22 mouse cellular contexts compared by ENCODE assay signal in genomic region chr11:31780969-31781368, GRCm38 (mm10).
DNase-seq lines count a peak whose midpoint lies in the region; ATAC-seq lines count a peak whose summit lies in the region.
"Had no signal": no experiment of that assay in that cellular context is flagged by ENCODE, and none has a peak within 500 bp of the region (broad histone marks: within the 10 kb centered on the region; RNA-seq: fewer than 3 reads in every experiment).

No protein-coding gene starts in this region.

- no peak overlapping the region for H3K27ac ChIP-seq in heart, embryonic 12.5 days (ENCODE audit: poor library complexity, severe bottlenecking)
- H3K27ac ChIP-seq in liver, embryonic 13.5 days = peak overlapping the region; percentile 91
- H3K27ac ChIP-seq: embryonic facial prominence, embryonic 13.5 days; heart, adult 2 months; hindbrain, postnatal 0 days; limb, embryonic 10.5 days had no signal

- no peak overlapping the region for H3K4me3 ChIP-seq in heart, embryonic 12.5 days
- peak overlapping the region; percentile 53 for H3K4me3 ChIP-seq in erythroblast, embryonic 14.5 days (replicated peaks)
- H3K4me3 ChIP-seq in liver, embryonic 13.5 days (replicated peaks) = peak overlapping the region; percentile 8; the same call in 1 of the 2 replicates
- H3K4me3 ChIP-seq: embryonic facial prominence, embryonic 13.5 days; heart, adult 2 months; limb, embryonic 10.5 days; megakaryocyte, embryonic 14.5 days had no signal

- intact Hi-C loops in gastrocnemius, postnatal 14 days (cut with DNase I; ENCODE audit: low total_unique reads) = no loop called here

- no peak overlapping the region for H3K4me2 ChIP-seq in heart, embryonic 12.5 days
- H3K4me2 ChIP-seq in liver, embryonic 13.5 days = peak overlapping the region; percentile 45
- H3K4me2 ChIP-seq: embryonic facial prominence, embryonic 13.5 days had no signal

- no peaks in the 10 kb centered on the region for H3K27me3 ChIP-seq in heart, embryonic 12.5 days (replicated peaks)
- H3K27me3 ChIP-seq in erythroblast, embryonic 14.5 days (ENCODE audit: control insufficient read depth) = peaks cover 5% of the 10 kb centered on the region; the same call in 1 of the 2 replicates
- no peaks in the 10 kb centered on the region for H3K27me3 ChIP-seq in liver, embryonic 13.5 days
- H3K27me3 ChIP-seq: embryonic facial prominence, embryonic 13.5 days; megakaryocyte, embryonic 14.5 days had no signal

- WGBS in heart, embryonic 12.5 days = 80% methylated on average over 6 of the region's 6 CpGs
- 50% methylated on average over 6 of the region's 6 CpGs for WGBS in liver, embryonic 13.5 days (ENCODE audit: insufficient replicate concordance)

- H3K9me3 ChIP-seq in heart, embryonic 12.5 days (replicated peaks) = 0 out of 2 replicates have a peak, but pooled peaks cover 6% of the 10 kb centered on the region
- peaks cover 5% of the 10 kb centered on the region; the same call in 1 of the 2 replicates for H3K9me3 ChIP-seq in erythroblast, embryonic 14.5 days (ENCODE audit: control insufficient read depth, low read length)
- no peaks in the 10 kb centered on the region for H3K9me3 ChIP-seq in liver, embryonic 13.5 days (replicated peaks)
- H3K9me3 ChIP-seq: limb, embryonic 10.5 days had no signal

- peak; percentile 72 for ATAC-seq in heart, embryonic 12.5 days (ENCODE audit: insufficient number of reproducible peaks, low FRiP score)
- peak; percentile 100 for ATAC-seq in liver, embryonic 13.5 days (ENCODE audit: low read depth)
- ATAC-seq in megakaryocyte-erythroid progenitor cell, adult 5-6 weeks (replicated peaks; ENCODE audit: low FRiP score, low TSS enrichment, poor library complexity, severe bottlenecking) = peak; percentile 53; the same call in 1 of the 2 replicates
- ATAC-seq: forebrain, embryonic 16.5 days; hindbrain, postnatal 0 days had no signal

- no peak overlapping the region for H3K9ac ChIP-seq in heart, embryonic 12.5 days
- H3K9ac ChIP-seq in liver, embryonic 13.5 days = peak overlapping the region; percentile 41; the same call in 1 of the 2 replicates
- H3K9ac ChIP-seq: embryonic facial prominence, embryonic 13.5 days had no signal

- DNase-seq in heart, adult 8-10 months (ENCODE audit: low spot score) = no peak
- peak; percentile 71 for DNase-seq in liver, embryonic 13.5 days
- DNase-seq in frontal cortex, postnatal 25 days (ENCODE audit: low spot score in 2 of 2) = no peak
- no peak for DNase-seq in gastrocnemius, postnatal 14 days
- DNase-seq in heart, adult 11 months = no peak
- DNase-seq: gastrocnemius, postnatal 25 days; kidney, adult 2 months; kidney, postnatal 14 days; lung, postnatal 14 days; midbrain, embryonic 14.5 days; right cerebral cortex, postnatal 14 days; thymus, adult 2 months; thymus, postnatal 4 days had no signal

- H3K36me3 ChIP-seq in heart, embryonic 12.5 days = no peaks in the 10 kb centered on the region
- H3K36me3 ChIP-seq in erythroblast, embryonic 14.5 days (ENCODE audit: control insufficient read depth) = peaks cover 10% of the 10 kb centered on the region; the same call in 1 of the 2 replicates
- H3K36me3 ChIP-seq in liver, embryonic 13.5 days = no peaks in the 10 kb centered on the region
- H3K36me3 ChIP-seq: embryonic facial prominence, embryonic 13.5 days; limb, embryonic 10.5 days had no signal

- H3K4me1 ChIP-seq in heart, embryonic 12.5 days (replicated peaks) = peaks cover 15% of the 10 kb centered on the region
- peaks cover 78% of the 10 kb centered on the region for H3K4me1 ChIP-seq in erythroblast, embryonic 14.5 days (ENCODE audit: control insufficient read depth)
- peaks cover 40% of the 10 kb centered on the region for H3K4me1 ChIP-seq in liver, embryonic 13.5 days (replicated peaks)
- H3K4me1 ChIP-seq: embryonic facial prominence, embryonic 13.5 days; limb, embryonic 10.5 days had no signal
